Mouse (Mus musculus): ENCODE data around the gene Fam129c. TPM values are rescaled to one million over a fixed set of nuclear protein-coding genes. Genes with fewer than 3 reads are reported as not detected.
A peak's percentile ranks its signal among the peaks of the same experiment; 100 is the strongest.

The Fam129c gene
- 1.7 and 4.5 TPM in 2 replicates for polyA plus RNA-seq (2012; rRNA removed)

DNA sequence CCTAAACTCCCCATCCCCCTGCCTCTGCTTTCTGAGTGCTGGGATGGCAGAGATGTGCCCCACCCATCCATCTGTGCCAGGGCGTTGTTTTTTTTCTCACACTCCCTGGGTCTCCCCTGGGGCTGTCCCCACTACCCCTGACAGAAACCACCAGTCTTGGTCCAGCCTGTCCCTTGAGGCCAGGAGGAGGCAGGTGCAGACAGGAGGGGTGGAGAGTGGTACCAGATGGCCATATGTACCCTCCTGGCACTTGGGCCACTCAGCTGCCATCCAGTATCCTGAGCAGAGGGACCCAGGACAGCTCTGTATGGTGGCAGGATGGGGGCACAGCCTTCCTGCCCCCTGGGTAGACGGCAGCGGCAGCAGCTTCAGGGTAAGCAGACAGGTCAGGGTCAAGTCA, at the start of gene Fam129c:
Fam129c (plus strand) TSS at position 198 of the 400 bp plus-strand sequence.
- Histone ChIP-seq H3K27me3 (ENCODE audit: control insufficient read depth, insufficient read depth, low read length) (peaks cover 6% of the 10 kb centered on the region), H3K4me1 (ENCODE audit: control insufficient read depth, insufficient read depth, insufficient read length, low read length) (peaks cover 12% of the 10 kb centered on the region), H3K27ac (ENCODE audit: insufficient read depth, low read depth, low read length) (no peak within 1 kb of the TSS), H3K4me3 (ENCODE audit: low read depth, low read length) (no peak within 1 kb of the TSS), H3K36me3 (ENCODE audit: control insufficient read depth, insufficient read depth, low read length) (no peaks in the 10 kb centered on the region)
- whole genome bisulfite sequencing, result 89% methylated on average over 3 of the region's 3 CpGs
- TF ChIP-seq POLR2A (IDR thresholded peaks at IDR 0.05; ENCODE audit: low read depth, low read length), result no peak
- no peak for TF ChIP-seq CTCF (IDR thresholded peaks at IDR 0.05; ENCODE audit: extremely low read depth, insufficient read length, insufficient replicate concordance, low read depth, low read length)

DNA sequence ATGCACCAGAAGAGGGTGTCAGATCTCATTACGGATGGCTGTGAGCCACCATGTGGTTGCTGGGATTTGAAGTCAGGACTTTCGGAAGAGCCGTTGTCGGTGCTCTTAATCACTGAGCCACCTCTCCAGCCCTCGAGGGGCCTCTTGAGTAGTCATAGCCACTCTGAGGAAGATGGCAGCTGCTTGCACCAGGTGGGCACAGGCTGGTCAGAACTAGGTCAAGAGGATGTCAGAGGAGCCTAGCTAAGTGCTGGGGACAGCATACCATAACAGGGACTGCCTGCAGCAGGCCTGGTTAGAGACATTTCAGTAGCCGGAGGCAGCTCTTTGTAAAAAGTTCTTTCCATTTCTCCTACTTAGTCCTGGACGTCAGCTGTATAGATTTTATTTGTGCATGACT, 46.7 kb upstream of the Fam129c start:
- no peak for TF ChIP-seq CTCF (IDR thresholded peaks at IDR 0.05; ENCODE audit: extremely low read depth, insufficient read length, insufficient replicate concordance, low read depth, low read length)
- TF ChIP-seq POLR2A (IDR thresholded peaks at IDR 0.05; ENCODE audit: low read depth, low read length), result no peak
- Histone ChIP-seq H3K27ac (ENCODE audit: insufficient read depth, low read depth, low read length) (no peak overlapping the region), H3K4me1 (ENCODE audit: control insufficient read depth, insufficient read depth, insufficient read length, low read length) (no peaks in the 10 kb centered on the region), H3K4me3 (ENCODE audit: low read depth, low read length) (no peak overlapping the region), H3K27me3 (ENCODE audit: control insufficient read depth, insufficient read depth, low read length) (no peaks in the 10 kb centered on the region), H3K36me3 (ENCODE audit: control insufficient read depth, insufficient read depth, low read length) (peaks cover 26% of the 10 kb centered on the region)
- WGBS, result 74% methylated on average over 7 of the region's 7 CpGs

DNA sequence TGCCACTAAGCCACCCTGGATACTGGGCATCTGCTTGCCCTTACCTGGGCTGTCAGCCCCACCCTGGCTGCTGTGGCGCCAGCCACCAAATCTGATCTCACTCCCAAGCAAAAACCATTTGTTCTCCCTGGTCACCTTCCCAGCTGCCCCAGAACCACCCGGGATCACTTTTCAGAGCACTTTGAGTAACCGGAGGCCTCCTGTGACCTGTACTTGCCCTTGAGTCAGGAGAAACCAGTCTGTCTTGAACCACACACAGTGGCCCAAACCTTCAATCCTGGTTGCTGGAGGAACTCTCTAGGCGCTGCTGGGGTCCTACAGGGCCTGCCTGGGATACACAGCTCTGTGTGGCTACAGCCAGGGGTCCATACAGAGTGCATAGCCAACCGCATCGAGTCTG, 44.7 kb upstream of the Fam129c start:
- H3K27ac ChIP-seq (ENCODE audit: insufficient read depth, low read depth, low read length), result no peak overlapping the region
- peaks cover 2% of the 10 kb centered on the region; the same call in 1 of the 2 replicates for H3K27me3 ChIP-seq (ENCODE audit: control insufficient read depth, insufficient read depth, low read length)
- H3K4me1 ChIP-seq (ENCODE audit: control insufficient read depth, insufficient read depth, insufficient read length, low read length), result no peaks in the 10 kb centered on the region
- peaks cover 9% of the 10 kb centered on the region for H3K36me3 ChIP-seq (ENCODE audit: control insufficient read depth, insufficient read depth, low read length)
- no peak overlapping the region for H3K4me3 ChIP-seq (ENCODE audit: low read depth, low read length)
- WGBS, result 54% methylated on average over 6 of the region's 6 CpGs
- no peak for TF ChIP-seq POLR2A (IDR thresholded peaks at IDR 0.05; ENCODE audit: low read depth, low read length)
- TF ChIP-seq CTCF (IDR thresholded peaks at IDR 0.05; ENCODE audit: extremely low read depth, insufficient read length, insufficient replicate concordance, low read depth, low read length), result no peak

DNA sequence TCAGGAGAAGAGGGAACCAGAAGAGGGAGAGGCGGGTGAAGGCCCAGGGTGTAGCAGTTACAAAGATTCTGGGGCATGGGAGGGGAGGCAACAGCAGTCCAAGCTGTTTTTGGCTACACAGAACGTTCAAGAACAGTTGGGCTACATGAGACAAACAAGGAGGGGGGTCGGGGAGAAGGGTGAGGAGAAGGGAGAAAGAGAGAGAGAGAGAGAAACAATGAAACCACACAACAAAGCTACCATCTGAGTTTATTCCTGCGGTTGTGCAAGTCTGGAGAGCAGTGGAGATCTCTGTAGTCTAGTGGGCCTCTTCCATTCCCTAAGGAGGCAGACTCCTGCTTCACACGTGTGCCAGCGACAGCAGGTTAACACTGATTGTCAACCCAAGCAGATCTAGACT, 43.4 kb upstream of the Fam129c start:
- no peaks in the 10 kb centered on the region for H3K36me3 ChIP-seq (ENCODE audit: control insufficient read depth, insufficient read depth, low read length)
- TF ChIP-seq POLR2A (IDR thresholded peaks at IDR 0.05; ENCODE audit: low read depth, low read length) (no peak), CTCF (IDR thresholded peaks at IDR 0.05; ENCODE audit: extremely low read depth, insufficient read length, insufficient replicate concordance, low read depth, low read length) (no peak)
- no peak overlapping the region for H3K27ac ChIP-seq (ENCODE audit: insufficient read depth, low read depth, low read length)
- H3K27me3 ChIP-seq (ENCODE audit: control insufficient read depth, insufficient read depth, low read length), result peaks cover 14% of the 10 kb centered on the region; the same call in 1 of the 2 replicates
- H3K4me3 ChIP-seq (ENCODE audit: low read depth, low read length), result no peak overlapping the region
- WGBS, result 69% methylated on average over 6 of the region's 6 CpGs
- 0 out of 2 replicates have a peak, but pooled peaks cover 7% of the 10 kb centered on the region for H3K4me1 ChIP-seq (ENCODE audit: control insufficient read depth, insufficient read depth, insufficient read length, low read length)

DNA sequence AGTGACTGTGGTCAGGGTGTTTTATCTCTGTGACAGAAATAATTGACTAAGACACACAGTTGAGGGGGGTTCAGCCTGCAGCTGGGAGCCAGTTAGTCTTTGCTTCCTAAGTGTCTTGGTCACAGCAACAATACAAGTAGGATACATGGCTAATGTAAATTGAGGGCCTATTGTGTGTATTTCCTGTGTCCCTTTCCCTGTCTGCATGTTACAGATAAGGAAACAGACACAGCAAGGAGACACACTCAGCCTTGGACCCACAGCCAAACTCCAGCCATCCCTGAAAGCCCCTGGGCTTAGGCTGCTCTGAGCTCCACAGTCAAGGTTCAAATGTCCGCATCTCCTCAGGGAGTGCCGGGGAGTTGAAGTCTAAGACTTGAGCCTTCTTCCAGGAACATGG, 42.8 kb upstream of the Fam129c start:
- 87% methylated on average over 2 of the region's 2 CpGs for WGBS
- no peak overlapping the region for H3K4me3 ChIP-seq (ENCODE audit: low read depth, low read length)

DNA sequence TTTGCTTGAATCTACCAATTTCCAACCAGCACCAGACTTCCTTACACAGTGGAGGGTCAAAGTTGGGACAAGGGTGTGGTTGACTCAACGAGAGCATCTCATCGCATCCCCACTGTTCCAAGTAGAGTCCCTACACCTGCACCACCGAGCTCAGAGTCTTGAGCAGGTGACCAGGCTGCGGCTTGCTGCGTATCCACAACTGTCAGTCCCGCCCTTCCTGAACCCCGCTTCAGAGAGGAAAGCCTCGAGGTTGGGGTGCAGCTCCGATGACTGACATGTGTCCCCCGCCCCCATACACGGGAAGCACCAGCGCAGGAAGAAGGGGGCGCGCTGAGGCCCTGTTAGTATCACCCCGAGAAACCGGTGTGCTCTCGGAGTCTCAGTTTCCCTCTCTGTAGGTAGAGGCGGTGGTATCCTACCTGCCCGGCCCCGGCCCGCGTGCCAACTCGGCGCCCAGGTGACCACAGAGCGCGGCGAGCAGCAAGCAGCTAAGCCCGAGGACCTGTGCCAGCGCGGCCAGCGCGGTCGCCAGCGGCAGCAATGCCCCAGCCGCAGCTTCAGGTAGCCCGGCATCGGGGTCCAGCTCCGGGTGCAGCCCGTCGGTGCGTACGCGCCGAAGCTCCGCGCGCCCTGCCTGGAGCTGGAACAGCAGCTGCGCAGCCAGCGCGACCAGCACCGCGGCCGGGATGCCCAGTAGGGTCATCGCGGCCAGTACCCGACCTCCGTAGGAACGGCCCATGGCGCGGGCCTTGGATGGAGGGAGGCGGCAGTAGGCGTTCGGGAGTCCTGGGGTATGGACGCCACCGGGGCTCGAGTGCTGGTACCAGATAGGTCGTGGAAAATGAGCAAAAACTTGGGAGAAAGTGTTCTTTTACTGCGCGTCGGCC, 39.1 kb upstream of the Fam129c start, which contains the start of gene Tmem221:
Tmem221 (minus strand) TSS at position 801 of the 887 bp plus-strand sequence.
- WGBS, result 4% methylated on average over 70 of the region's 70 CpGs
- H3K27ac ChIP-seq (ENCODE audit: insufficient read depth, low read depth, low read length), result no peak within 1 kb of the TSS
- H3K36me3 ChIP-seq (ENCODE audit: control insufficient read depth, insufficient read depth, low read length), result no peaks in the 10 kb centered on the region
- peaks cover 13% of the 10 kb centered on the region for H3K4me1 ChIP-seq (ENCODE audit: control insufficient read depth, insufficient read depth, insufficient read length, low read length)
- TF ChIP-seq CTCF (IDR thresholded peaks at IDR 0.05; ENCODE audit: extremely low read depth, insufficient read length, insufficient replicate concordance, low read depth, low read length) (no peak), POLR2A (IDR thresholded peaks at IDR 0.05; ENCODE audit: low read depth, low read length) (no peak)
- peaks cover 18% of the 10 kb centered on the region; the same call in 1 of the 2 replicates for H3K27me3 ChIP-seq (ENCODE audit: control insufficient read depth, insufficient read depth, low read length)
- H3K4me3 ChIP-seq (ENCODE audit: low read depth, low read length), result peak within 1 kb of the TSS; percentile 59

More for the DNA sequence above, 42.8 kb upstream of the Fam129c start:
- TF ChIP-seq POLR2A (IDR thresholded peaks at IDR 0.05; ENCODE audit: low read depth, low read length) (no peak), CTCF (IDR thresholded peaks at IDR 0.05; ENCODE audit: extremely low read depth, insufficient read length, insufficient replicate concordance, low read depth, low read length) (no peak)
- Histone ChIP-seq H3K27me3 (ENCODE audit: control insufficient read depth, insufficient read depth, low read length) (peaks cover 14% of the 10 kb centered on the region; the same call in 1 of the 2 replicates), H3K4me1 (ENCODE audit: control insufficient read depth, insufficient read depth, insufficient read length, low read length) (peaks cover 10% of the 10 kb centered on the region; the same call in 1 of the 2 replicates), H3K27ac (ENCODE audit: insufficient read depth, low read depth, low read length) (no peak overlapping the region), H3K36me3 (ENCODE audit: control insufficient read depth, insufficient read depth, low read length) (no peaks in the 10 kb centered on the region)
